29 mouse cellular contexts compared by ENCODE assay signal in the genomic region with DNA sequence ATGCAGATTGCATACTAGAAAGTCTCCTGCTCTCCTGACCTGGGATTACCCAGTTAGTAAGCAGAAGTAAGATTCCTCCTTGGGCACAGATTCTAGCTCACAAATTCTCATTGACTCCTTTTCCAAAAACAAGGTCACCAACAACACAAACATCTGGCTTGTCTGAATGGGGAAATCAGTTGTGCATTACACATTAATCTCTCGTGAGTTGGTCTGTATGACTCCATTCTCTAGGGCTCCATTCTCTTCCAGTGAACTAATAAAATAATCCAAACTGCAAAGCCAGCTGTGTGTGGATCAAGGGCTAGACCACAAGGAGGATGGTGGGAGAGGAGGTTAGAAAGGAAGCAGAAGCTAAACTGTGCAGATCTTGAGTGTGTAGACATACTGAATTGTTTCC. TPM values are rescaled to one million over a fixed set of nuclear protein-coding genes. Genes with fewer than 3 reads are reported as not detected.
A peak's percentile ranks its signal among the peaks of the same experiment; 100 is the strongest.
DNase-seq lines count a peak whose midpoint lies in the region; ATAC-seq and TF ChIP-seq lines count a peak whose summit lies in the region.
"Had no signal": no experiment of that assay in that cellular context is flagged by ENCODE, and none has a peak within 500 bp of the region (broad histone marks: within the 10 kb centered on the region; RNA-seq: fewer than 3 reads in every experiment).

No protein-coding gene starts in this region.

- intact Hi-C loops in gastrocnemius, adult 2 months (cut with DNase I) = no loop called here

- no peak overlapping the region for H3K4me3 ChIP-seq in gastrocnemius, adult 2 months
- H3K4me3 ChIP-seq in E14TG2a.4 (replicated peaks; ENCODE audit: low read length) = peak overlapping the region; percentile 35
- H3K4me3 ChIP-seq in hindbrain, embryonic 14.5 days (replicated peaks; ENCODE audit: low read length) = no peak overlapping the region
- H3K4me3 ChIP-seq: embryonic facial prominence, embryonic 13.5 days; embryonic facial prominence, embryonic 15.5 days; erythroblast, embryonic 14.5 days; forebrain, embryonic 10.5 days; forebrain, embryonic 12.5 days had no signal

- 64% methylated on average over 1 of the region's 1 CpGs for WGBS in hindbrain, embryonic 14.5 days

- H3K27ac ChIP-seq in gastrocnemius, adult 2 months = no peak overlapping the region
- H3K27ac ChIP-seq in hindbrain, embryonic 14.5 days = no peak overlapping the region
- H3K27ac ChIP-seq: embryonic facial prominence, embryonic 13.5 days; embryonic facial prominence, embryonic 15.5 days; forebrain, embryonic 10.5 days; forebrain, embryonic 12.5 days had no signal

- H3K36me3 ChIP-seq in E14TG2a.4 (ENCODE audit: insufficient read depth, low read length) = no peaks in the 10 kb centered on the region
- H3K36me3 ChIP-seq in hindbrain, embryonic 14.5 days (replicated peaks; ENCODE audit: control insufficient read depth, insufficient read depth) = no peaks in the 10 kb centered on the region
- H3K36me3 ChIP-seq: embryonic facial prominence, embryonic 13.5 days; embryonic facial prominence, embryonic 15.5 days; forebrain, embryonic 10.5 days; forebrain, embryonic 12.5 days; G1E had no signal

- ATAC-seq in monocyte, adult 5-6 weeks (replicated peaks; ENCODE audit: insufficient number of reproducible peaks, low FRiP score, low TSS enrichment, poor library complexity, severe bottlenecking) = no peak
- ATAC-seq in hindbrain, embryonic 14.5 days (ENCODE audit: low FRiP score) = no peak
- ATAC-seq: activated CD4-positive, CD25-positive, alpha-beta regulatory T cell, adult 4 months; CD4-positive, CD25-positive, alpha-beta regulatory T cell, adult 4 months; forebrain, embryonic 14.5 days; forebrain, embryonic 16.5 days; Patski had no signal

- H3K4me2 ChIP-seq in hindbrain, embryonic 14.5 days (replicated peaks) = no peak overlapping the region
- H3K4me2 ChIP-seq: embryonic facial prominence, embryonic 13.5 days; embryonic facial prominence, embryonic 15.5 days; forebrain, embryonic 12.5 days had no signal

- H3K4me1 ChIP-seq in E14TG2a.4 (replicated peaks; ENCODE audit: low read depth, low read length) = peaks cover 83% of the 10 kb centered on the region
- no peaks in the 10 kb centered on the region for H3K4me1 ChIP-seq in hindbrain, embryonic 14.5 days (replicated peaks; ENCODE audit: control insufficient read depth, insufficient read depth, low read length)
- H3K4me1 ChIP-seq: embryonic facial prominence, embryonic 13.5 days; embryonic facial prominence, embryonic 15.5 days; forebrain, embryonic 10.5 days had no signal

- no peaks in the 10 kb centered on the region for H3K9me3 ChIP-seq in E14TG2a.4 (ENCODE audit: low read length)
- no peaks in the 10 kb centered on the region for H3K9me3 ChIP-seq in hindbrain, embryonic 14.5 days (ENCODE audit: control insufficient read depth, low read length)
- H3K9me3 ChIP-seq: embryonic facial prominence, embryonic 13.5 days; embryonic facial prominence, embryonic 15.5 days; forebrain, embryonic 10.5 days; forebrain, embryonic 12.5 days; G1E had no signal

- H3K9ac ChIP-seq in hindbrain, embryonic 14.5 days = no peak overlapping the region
- H3K9ac ChIP-seq: embryonic facial prominence, embryonic 13.5 days; embryonic facial prominence, embryonic 15.5 days; forebrain, embryonic 12.5 days had no signal

- peak; percentile 32 for DNase-seq in gastrocnemius, adult 18-20 months (ENCODE audit: low spot score)
- no peak for DNase-seq in gastrocnemius, adult 2 months
- DNase-seq in ES-CJ7 (ENCODE audit: low read depth, low spot score) (peak; percentile 60), R1 (ENCODE audit: low read depth, low spot score) (peak; percentile 73)
- no peak for DNase-seq in layer of hippocampus, postnatal 14 days (ENCODE audit: low spot score in 2 of 2)
- no peak for DNase-seq in hindbrain, embryonic 14.5 days (ENCODE audit: low spot score)
- DNase-seq: adrenal gland, adult 8-10 months; adrenal gland, postnatal 14 days; adrenal gland, postnatal 36 days; cerebellum, adult 18-20 months; cerebellum, adult 8-10 months; cerebellum, adult 9-11 months; cerebellum, postnatal 14 days; cerebellum, postnatal 36 days; embryo, embryonic 11 days had no signal

- TF ChIP-seq CTCF in gastrocnemius, adult 2 months (IDR thresholded peaks at IDR 0.05) = no peak
- TF ChIP-seq CTCF in E14TG2a.4 (conservative IDR thresholded peaks at IDR 0.05; ENCODE audit: low read length) = no peak

- no peaks in the 10 kb centered on the region for H3K27me3 ChIP-seq in E14TG2a.4 (ENCODE audit: insufficient read depth, low read length)
- no peaks in the 10 kb centered on the region for H3K27me3 ChIP-seq in hindbrain, embryonic 14.5 days (ENCODE audit: control insufficient read depth, insufficient read depth, low read length)
- H3K27me3 ChIP-seq: CH12.LX; embryonic facial prominence, embryonic 13.5 days; embryonic facial prominence, embryonic 15.5 days; forebrain, embryonic 12.5 days; Patski had no signal

RNA-seq across cellular contexts. Expression of a gene that starts 25.8 kb away (rescaled TPM):
- total RNA-seq in gastrocnemius, adult 18-20 months (2021) = 10 to 100 TPM; 47.9 to 50.9 TPM
- 10 to 100 TPM; 66.2 to 83.3 TPM for total RNA-seq in gastrocnemius, adult 2 months (2021)
- 10 to 100 TPM; 60.9 to 64.7 TPM for total RNA-seq in layer of hippocampus, postnatal 14 days (2021)
- total RNA-seq in monocyte, adult 5-6 weeks (2017) = 4.9 to 11.3 TPM (median 10.7 TPM) in 3 replicates
- polyA plus RNA-seq in hindbrain, embryonic 14.5 days (2014; fragmentation: Nextera tagmentation; extraction: Ambion mirVana) = 35.2 and 38.7 TPM in 2 replicates
- polyA plus RNA-seq: erythroblast, embryonic 14.5 days; G1E had no signal

Comparison
In these comparisons a context has a peak if more than half of its experiments do, and no peak if none do; other contexts are left out.
1. DNase-seq: peak in gastrocnemius, adult 18-20 months (single experiment), ES-CJ7 (single experiment) and R1 (single experiment); none in gastrocnemius, adult 2 months (single experiment), layer of hippocampus, postnatal 14 days (0 of 2) and hindbrain, embryonic 14.5 days (single experiment).